Mouse (Mus musculus) spleen, postnatal 14 days (tissue): Measurements from ENCODE around the gene Adra1d.

ENCODE experiments used
- DNase-seq, 2 experiments: peaks; one replicate each; pipeline ENCODE4 v3.0.0; 2021 to 2022; ENCODE audit warnings: low spot score in 2 of 2

Adra1d gene

DNA sequence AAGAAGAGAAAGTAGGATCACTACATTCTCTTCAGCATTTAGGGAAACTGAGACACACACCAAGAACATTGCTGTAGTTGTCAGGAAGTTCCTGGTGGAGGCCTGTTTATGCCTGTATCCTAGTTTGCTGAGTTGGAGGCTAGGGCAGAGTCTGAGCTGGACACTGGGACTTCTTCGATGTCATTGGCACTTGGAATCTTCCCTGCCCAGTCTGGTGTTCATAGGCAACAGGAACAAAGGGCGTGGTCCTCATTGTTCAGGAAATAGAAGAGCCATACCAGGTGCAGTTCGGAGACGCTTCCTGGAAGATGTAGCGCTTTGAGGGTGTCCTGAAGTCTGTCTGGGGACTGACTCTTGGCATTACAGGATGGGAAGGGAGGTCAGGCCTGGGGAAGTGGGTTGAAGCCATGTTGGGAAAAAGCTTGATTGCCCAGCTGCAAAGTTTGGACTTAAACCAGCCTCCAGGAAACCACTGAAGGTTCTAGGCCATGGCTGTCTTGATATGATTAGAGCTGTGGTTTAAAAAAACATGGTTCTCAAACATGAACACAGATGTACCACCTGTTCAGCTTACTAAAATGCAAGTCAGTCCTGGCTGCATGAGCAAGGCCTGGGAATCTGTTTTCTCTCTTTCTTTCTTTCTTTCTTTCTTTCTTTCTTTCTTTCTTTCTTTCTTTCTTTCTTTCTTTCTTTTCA, 65.8 kb downstream of the Adra1d start:
- DNase-seq, result no peak
